Mouse (Mus musculus): ENCODE measurements at regions not wholly inside any gene's neighbourhood (a gene's known extent, or its start where the extent isn't known, plus 50 kb on each side); places are given as distances from the start of the nearest gene placed in this dataset.

DNA sequence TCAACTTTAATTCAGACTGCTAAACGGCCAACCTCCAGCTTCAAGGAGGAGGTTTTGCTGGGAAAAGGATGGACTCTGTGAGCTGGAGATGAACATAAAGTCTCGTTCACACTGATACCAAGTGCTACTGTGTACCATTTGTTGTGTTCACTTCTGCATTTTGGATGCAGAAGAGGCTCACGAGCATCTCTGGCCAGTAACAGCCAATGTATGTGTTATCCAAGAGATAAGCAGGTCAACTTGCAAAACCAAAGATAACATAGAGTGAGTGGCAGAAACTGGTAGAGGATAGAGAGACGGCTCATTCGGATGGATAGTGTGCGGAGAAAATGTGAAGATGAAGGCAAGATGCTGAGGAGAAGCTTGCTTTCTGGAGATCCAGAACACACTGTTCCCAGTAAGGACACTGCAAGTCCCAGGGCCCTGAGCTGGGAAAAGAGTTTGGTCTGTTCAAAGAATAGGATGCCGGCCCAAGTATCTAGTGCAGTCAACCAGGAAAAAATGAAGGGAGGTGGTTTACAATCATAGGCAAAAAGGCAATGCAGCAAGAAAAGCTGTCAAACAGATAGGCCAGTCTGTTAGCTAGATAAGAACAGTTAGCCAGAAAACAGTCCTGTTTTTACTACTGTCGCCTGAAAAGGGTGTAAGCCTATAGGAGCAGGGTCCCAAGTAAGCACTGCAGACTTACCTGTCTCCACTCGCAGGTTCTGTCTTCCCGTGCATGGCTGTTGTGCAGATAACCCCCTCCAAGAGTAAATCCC is 145.7 kb upstream of the Bmp4 start:
- H3K9ac ChIP-seq (ENCODE audit: low read length), result no peak overlapping the region
- DNase-seq (ENCODE audit: low spot score), result no peak
- ATAC-seq (ENCODE audit: insufficient read depth, low FRiP score, low TSS enrichment), result no peak
- H3K9me3 ChIP-seq (ENCODE audit: control insufficient read depth, low read length), result no peaks in the 10 kb centered on the region
- H3K36me3 ChIP-seq (ENCODE audit: control insufficient read depth, insufficient read depth, low read length), result no peaks in the 10 kb centered on the region
- no peaks in the 10 kb centered on the region for H3K4me1 ChIP-seq (ENCODE audit: control insufficient read depth, insufficient read depth, low read length)
- no peaks in the 10 kb centered on the region for H3K27me3 ChIP-seq (ENCODE audit: control insufficient read depth, insufficient read depth, low read length)
- no peak overlapping the region for H3K27ac ChIP-seq (ENCODE audit: low read depth, low read length)
- 87% methylated on average over 10 of the region's 10 CpGs for WGBS
- H3K4me2 ChIP-seq (ENCODE audit: low read depth), result no peak overlapping the region
- no peak overlapping the region for H3K4me3 ChIP-seq (ENCODE audit: low read depth, low read length)

- Histone ChIP-seq H3K9me3 (ENCODE audit: control insufficient read depth, low read length) (no peaks in the 10 kb centered on the region), H3K27me3 (ENCODE audit: control insufficient read depth, insufficient read depth, low read length) (no peaks in the 10 kb centered on the region), H3K27ac (ENCODE audit: low read depth, low read length) (no peak overlapping the region), H3K36me3 (ENCODE audit: control insufficient read depth, insufficient read depth, low read length) (no peaks in the 10 kb centered on the region), H3K9ac (ENCODE audit: low read length) (no peak overlapping the region), H3K4me3 (ENCODE audit: low read depth, low read length) (no peak overlapping the region), H3K4me2 (ENCODE audit: low read depth) (no peak overlapping the region), H3K4me1 (ENCODE audit: control insufficient read depth, insufficient read depth, low read length) (no peaks in the 10 kb centered on the region)
- no peak for ATAC-seq (ENCODE audit: insufficient read depth, low FRiP score, low TSS enrichment)
- 62% methylated on average over 1 of the region's 1 CpGs for WGBS
- DNase-seq (ENCODE audit: low spot score), result no peak
These were observed 142.2 kb upstream of the Bmp4 start for GRCm38 (mm10) chr14:46532697-46533096.

DNA sequence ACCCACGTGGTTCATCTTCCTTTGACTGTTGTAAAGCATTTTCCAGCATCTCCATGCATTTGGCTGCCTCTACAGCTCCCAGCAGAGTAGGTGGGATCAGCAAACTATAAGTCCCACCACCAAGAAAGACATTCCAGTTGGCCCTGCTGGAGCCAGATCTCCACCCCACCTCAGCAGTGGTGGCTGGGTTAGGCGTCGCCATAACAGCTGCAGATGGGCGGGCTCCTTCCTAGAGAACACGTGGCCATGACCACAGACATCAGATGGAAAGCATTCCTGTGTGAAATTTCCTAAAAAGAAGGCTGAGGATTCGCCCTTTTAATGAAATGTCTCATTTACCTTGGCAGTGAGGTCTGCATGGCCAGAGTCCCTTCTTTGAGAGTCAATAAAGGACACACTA is 140.0 kb upstream of the Bmp4 start:
- WGBS, result 88% methylated on average over 6 of the region's 6 CpGs
- no peak for ATAC-seq (ENCODE audit: insufficient read depth, low FRiP score, low TSS enrichment)
- no peak for DNase-seq (ENCODE audit: low spot score)
- H3K27me3 ChIP-seq (ENCODE audit: control insufficient read depth, insufficient read depth, low read length), result no peaks in the 10 kb centered on the region
- no peak overlapping the region for H3K4me2 ChIP-seq (ENCODE audit: low read depth)
- no peak overlapping the region for H3K4me3 ChIP-seq (ENCODE audit: low read depth, low read length)
- H3K27ac ChIP-seq (ENCODE audit: low read depth, low read length), result no peak overlapping the region
- H3K9ac ChIP-seq (ENCODE audit: low read length), result no peak overlapping the region
- no peaks in the 10 kb centered on the region for H3K36me3 ChIP-seq (ENCODE audit: control insufficient read depth, insufficient read depth, low read length)
- no peaks in the 10 kb centered on the region for H3K4me1 ChIP-seq (ENCODE audit: control insufficient read depth, insufficient read depth, low read length)
- H3K9me3 ChIP-seq (ENCODE audit: control insufficient read depth, low read length), result no peaks in the 10 kb centered on the region

GRCm38 (mm10) chr14:46529086-46529715 is 138.7 kb upstream of the Bmp4 start:
- H3K4me2 ChIP-seq (ENCODE audit: low read depth), result no peak overlapping the region
- 83% methylated on average over 5 of the region's 5 CpGs for WGBS
- no peak overlapping the region for H3K27ac ChIP-seq (ENCODE audit: low read depth, low read length)

GRCm38 (mm10) chr14:46517258-46517657 is 126.8 kb upstream of the Bmp4 start:
- Histone ChIP-seq H3K27me3 (ENCODE audit: control insufficient read depth, insufficient read depth, low read length) (no peaks in the 10 kb centered on the region), H3K27ac (ENCODE audit: low read depth, low read length) (no peak overlapping the region), H3K4me3 (ENCODE audit: low read depth, low read length) (no peak overlapping the region), H3K4me2 (ENCODE audit: low read depth) (no peak overlapping the region), H3K4me1 (ENCODE audit: control insufficient read depth, insufficient read depth, low read length) (no peaks in the 10 kb centered on the region), H3K9me3 (ENCODE audit: control insufficient read depth, low read length) (no peaks in the 10 kb centered on the region), H3K9ac (ENCODE audit: low read length) (no peak overlapping the region), H3K36me3 (ENCODE audit: control insufficient read depth, insufficient read depth, low read length) (no peaks in the 10 kb centered on the region)
- 87% methylated on average over 4 of the region's 4 CpGs for WGBS
- ATAC-seq (ENCODE audit: insufficient read depth, low FRiP score, low TSS enrichment) (no peak), DNase-seq (ENCODE audit: low spot score) (no peak)

More at GRCm38 (mm10) chr14:46529086-46529715, 138.7 kb upstream of the Bmp4 start:
- no peak overlapping the region for H3K9ac ChIP-seq (ENCODE audit: low read length)
- H3K27me3 ChIP-seq (ENCODE audit: control insufficient read depth, insufficient read depth, low read length), result no peaks in the 10 kb centered on the region
- ATAC-seq (ENCODE audit: insufficient read depth, low FRiP score, low TSS enrichment), result no peak
- H3K4me1 ChIP-seq (ENCODE audit: control insufficient read depth, insufficient read depth, low read length), result no peaks in the 10 kb centered on the region
- no peak overlapping the region for H3K4me3 ChIP-seq (ENCODE audit: low read depth, low read length)
- no peak for DNase-seq (ENCODE audit: low spot score)
- H3K36me3 ChIP-seq (ENCODE audit: control insufficient read depth, insufficient read depth, low read length), result no peaks in the 10 kb centered on the region
- H3K9me3 ChIP-seq (ENCODE audit: control insufficient read depth, low read length), result no peaks in the 10 kb centered on the region

DNA sequence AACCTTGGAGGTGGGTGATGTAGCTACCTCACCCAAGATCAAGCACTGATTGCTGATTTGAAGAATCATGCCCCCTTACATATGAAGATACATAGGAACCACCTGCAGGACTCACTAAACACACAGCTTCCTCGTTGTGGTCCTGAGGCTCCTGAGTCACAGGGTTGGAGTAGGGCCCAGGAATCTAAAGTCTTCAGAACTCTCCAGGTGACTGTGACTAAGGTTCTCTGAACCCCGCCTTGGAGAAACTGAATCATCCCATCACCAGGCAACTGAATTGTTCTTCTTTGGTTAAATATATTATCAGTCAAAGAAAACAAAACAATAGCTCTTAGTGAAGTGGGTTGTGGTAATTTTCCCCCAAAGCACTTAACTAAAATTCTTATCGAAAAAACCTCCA is 125.8 kb upstream of the Bmp4 start:
- H3K27ac ChIP-seq (ENCODE audit: low read depth, low read length), result no peak overlapping the region
- H3K4me2 ChIP-seq (ENCODE audit: low read depth), result no peak overlapping the region
- no peaks in the 10 kb centered on the region for H3K36me3 ChIP-seq (ENCODE audit: control insufficient read depth, insufficient read depth, low read length)
- H3K4me1 ChIP-seq (ENCODE audit: control insufficient read depth, insufficient read depth, low read length), result no peaks in the 10 kb centered on the region
- H3K9ac ChIP-seq (ENCODE audit: low read length), result no peak overlapping the region
- ATAC-seq (ENCODE audit: insufficient read depth, low FRiP score, low TSS enrichment) (no peak), DNase-seq (ENCODE audit: low spot score) (no peak)
- H3K9me3 ChIP-seq (ENCODE audit: control insufficient read depth, low read length), result no peaks in the 10 kb centered on the region
- H3K27me3 ChIP-seq (ENCODE audit: control insufficient read depth, insufficient read depth, low read length), result no peaks in the 10 kb centered on the region
- WGBS, result 82% methylated on average over 3 of the region's 3 CpGs
- H3K4me3 ChIP-seq (ENCODE audit: low read depth, low read length), result no peak overlapping the region

GRCm38 (mm10) chr14:46514262-46514932 is 123.9 kb upstream of the Bmp4 start:
- ATAC-seq (ENCODE audit: insufficient read depth, low FRiP score, low TSS enrichment), result no peak
- Histone ChIP-seq H3K4me2 (ENCODE audit: low read depth) (no peak overlapping the region), H3K27me3 (ENCODE audit: control insufficient read depth, insufficient read depth, low read length) (no peaks in the 10 kb centered on the region), H3K9me3 (ENCODE audit: control insufficient read depth, low read length) (no peaks in the 10 kb centered on the region), H3K4me3 (ENCODE audit: low read depth, low read length) (no peak overlapping the region), H3K36me3 (ENCODE audit: control insufficient read depth, insufficient read depth, low read length) (no peaks in the 10 kb centered on the region), H3K9ac (ENCODE audit: low read length) (no peak overlapping the region), H3K27ac (ENCODE audit: low read depth, low read length) (no peak overlapping the region), H3K4me1 (ENCODE audit: control insufficient read depth, insufficient read depth, low read length) (no peaks in the 10 kb centered on the region)
- no peak for DNase-seq (ENCODE audit: low spot score)
- WGBS, result 66% methylated on average over 4 of the region's 4 CpGs

DNA sequence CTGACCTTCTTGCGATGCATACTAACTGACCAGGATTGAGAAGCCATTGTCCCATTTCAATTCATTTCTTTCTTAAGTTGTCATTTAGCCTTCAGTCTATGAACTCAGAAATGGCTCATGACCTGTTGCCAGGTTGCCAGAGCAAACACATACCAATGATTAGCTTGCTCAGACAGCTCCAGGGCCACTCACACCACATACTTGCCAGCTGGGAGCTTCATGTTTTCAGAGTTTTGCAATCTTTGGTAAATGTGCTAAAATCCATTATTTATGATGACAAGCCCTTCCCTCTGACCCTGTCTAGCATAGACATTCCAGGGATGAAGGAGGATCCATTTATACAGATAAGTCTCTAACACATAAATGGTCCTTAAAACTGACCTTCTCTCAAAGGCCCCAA is 121.6 kb upstream of the Bmp4 start:
- Histone ChIP-seq H3K9ac (ENCODE audit: low read length) (no peak overlapping the region), H3K4me3 (ENCODE audit: low read depth, low read length) (no peak overlapping the region), H3K4me1 (ENCODE audit: control insufficient read depth, insufficient read depth, low read length) (no peaks in the 10 kb centered on the region), H3K27me3 (ENCODE audit: control insufficient read depth, insufficient read depth, low read length) (no peaks in the 10 kb centered on the region), H3K4me2 (ENCODE audit: low read depth) (no peak overlapping the region), H3K36me3 (ENCODE audit: control insufficient read depth, insufficient read depth, low read length) (no peaks in the 10 kb centered on the region), H3K9me3 (ENCODE audit: control insufficient read depth, low read length) (no peaks in the 10 kb centered on the region), H3K27ac (ENCODE audit: low read depth, low read length) (no peak overlapping the region)
- ATAC-seq (ENCODE audit: insufficient read depth, low FRiP score, low TSS enrichment), result no peak
- WGBS, result 95% methylated on average over 1 of the region's 1 CpGs
- DNase-seq (ENCODE audit: low spot score), result no peak

GRCm38 (mm10) chr14:46508871-46509270 is 118.4 kb upstream of the Bmp4 start:
- Histone ChIP-seq H3K9me3 (ENCODE audit: control insufficient read depth, low read length) (no peaks in the 10 kb centered on the region), H3K4me2 (ENCODE audit: low read depth) (no peak overlapping the region), H3K27ac (ENCODE audit: low read depth, low read length) (no peak overlapping the region), H3K27me3 (ENCODE audit: control insufficient read depth, insufficient read depth, low read length) (no peaks in the 10 kb centered on the region), H3K9ac (ENCODE audit: low read length) (no peak overlapping the region), H3K4me1 (ENCODE audit: control insufficient read depth, insufficient read depth, low read length) (no peaks in the 10 kb centered on the region), H3K36me3 (ENCODE audit: control insufficient read depth, insufficient read depth, low read length) (no peaks in the 10 kb centered on the region), H3K4me3 (ENCODE audit: low read depth, low read length) (no peak overlapping the region)
- ATAC-seq (ENCODE audit: insufficient read depth, low FRiP score, low TSS enrichment) (no peak), DNase-seq (ENCODE audit: low spot score) (no peak)
- 90% methylated on average over 5 of the region's 5 CpGs for WGBS

Measured in neural tube, embryonic 11.5 days (tissue).